Mouse (Mus musculus): ENCODE data around the gene Rapgefl1.

- TF ChIP-seq CTCF (conservative IDR thresholded peaks at IDR 0.05; ENCODE audit: low read length): no peak
- TF ChIP-seq POU5F1 (IDR thresholded peaks at IDR 0.05; ENCODE audit: borderline replicate concordance, low read length): no peak
- no peak for TF ChIP-seq NANOG (IDR thresholded peaks at IDR 0.05; ENCODE audit: borderline replicate concordance, low read length)
Measured at GRCm38 (mm10) chr11:98863028-98863750, 26.6 kb downstream of the Rapgefl1 start, which contains the start of gene Wipf2.
